Mouse (Mus musculus): ENCODE data around the gene Phf3. TPM values are rescaled to one million over a fixed set of nuclear protein-coding genes. Genes with fewer than 3 reads are reported as not detected.

Phf3 gene
- total RNA-seq, 2 experiments from 2014 or later: 82.1 to 90.0 TPM

DNA sequence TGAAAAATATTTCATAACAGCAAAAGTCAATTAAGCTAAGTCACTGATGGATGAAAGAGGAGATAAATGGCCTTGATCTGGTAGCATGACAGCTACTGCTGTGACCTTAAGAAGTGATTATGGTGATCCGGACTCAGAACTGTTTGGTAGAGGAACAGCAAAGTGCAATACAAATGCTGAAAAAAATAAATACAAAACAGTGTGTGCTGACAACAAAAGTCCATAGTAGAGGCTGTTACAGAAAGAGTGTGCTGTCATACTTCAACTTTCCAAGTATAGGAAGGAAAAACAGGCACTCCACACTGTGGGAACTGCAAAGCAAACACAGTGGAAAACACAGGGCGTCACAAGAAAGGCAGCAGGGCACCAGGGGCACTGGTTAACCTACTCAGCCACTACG lies 34.1 kb downstream of the Phf3 start:
- intact Hi-C loops (cut with DNase I): no loop called here

GRCm38 (mm10) chr1:30835512-30835911 lies 38.2 kb downstream of the Phf3 start:
- DNase-seq (ENCODE audit: low spot score in 2 of 2): no peak
- intact Hi-C loops (cut with DNase I): no loop called here

More for the DNA sequence above, 34.1 kb downstream of the Phf3 start:
- no peak for DNase-seq (ENCODE audit: low spot score in 2 of 2)

DNA sequence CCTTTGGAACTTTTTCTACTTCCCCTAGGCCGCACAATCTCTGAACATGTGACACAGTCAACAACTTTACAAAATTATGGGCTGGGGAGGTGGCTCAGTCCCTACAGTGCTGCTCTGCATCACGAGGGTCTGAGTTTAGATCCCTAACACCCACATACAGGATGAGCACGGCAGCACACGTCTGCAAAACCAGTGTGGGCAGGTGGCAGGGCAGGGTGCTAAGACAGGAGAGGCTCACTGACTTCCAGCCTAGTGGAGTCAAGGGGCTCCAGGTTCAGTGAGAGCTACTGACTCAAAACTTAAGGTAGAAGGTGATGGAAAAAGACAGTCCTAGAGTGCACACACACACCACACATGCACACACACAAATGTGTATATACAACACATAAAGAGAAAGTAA lies 40.9 kb downstream of the Phf3 start:
- intact Hi-C loops (cut with DNase I): no loop called here
- peak in 1 of 2 experiments; percentile 19 for DNase-seq (ENCODE audit: low spot score in 2 of 2)

DNA sequence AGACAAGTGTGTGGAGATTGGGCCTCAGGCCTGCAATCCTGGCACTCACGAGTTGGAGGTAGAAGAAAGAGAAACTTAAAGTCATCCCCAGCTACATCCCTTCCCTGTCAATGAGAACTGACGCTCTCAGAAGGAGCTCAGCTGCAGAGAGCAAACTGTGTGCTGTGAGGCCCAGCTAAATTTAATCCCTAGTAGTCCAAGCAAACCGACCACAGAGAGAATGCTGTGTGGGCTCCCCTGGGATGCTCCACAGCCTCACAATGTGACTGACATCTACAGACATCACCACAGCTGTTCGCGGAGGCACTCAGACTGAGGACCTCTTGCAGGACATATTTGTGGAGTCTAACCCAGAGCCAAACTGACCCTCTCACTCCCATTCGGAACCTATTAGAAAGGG lies 54.3 kb downstream of the Phf3 start:
- intact Hi-C loops (cut with DNase I): no loop called here
- peak in 1 of 2 experiments; percentile 28 for DNase-seq (ENCODE audit: low spot score in 2 of 2)

DNA sequence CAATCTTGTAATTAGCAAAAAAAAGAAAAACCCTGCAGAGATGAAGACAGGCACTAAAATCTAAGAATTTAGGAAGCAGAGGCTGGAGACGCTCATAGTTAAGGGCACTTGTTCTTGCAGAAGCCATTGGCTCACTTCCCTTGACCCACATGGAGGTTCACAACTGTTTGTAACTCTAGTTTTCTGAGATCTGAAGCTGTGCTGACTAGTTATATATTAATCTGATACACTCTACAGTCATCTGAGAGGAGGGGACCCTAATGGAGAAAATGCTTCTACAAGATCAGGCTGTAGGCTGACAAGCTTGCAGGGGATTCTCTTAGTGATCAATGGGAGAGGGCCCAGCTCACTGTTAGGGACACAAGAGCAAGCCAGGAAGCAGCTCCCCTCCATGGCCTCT lies 58.1 kb downstream of the Phf3 start:
- intact Hi-C loops (cut with DNase I): no loop called here
- no peak for DNase-seq (ENCODE audit: low spot score in 2 of 2)

GRCm38 (mm10) chr1:30814987-30815386 lies 58.7 kb downstream of the Phf3 start:
- intact Hi-C loops (cut with DNase I): no loop called here
- DNase-seq (ENCODE audit: low spot score in 2 of 2): no peak

DNA sequence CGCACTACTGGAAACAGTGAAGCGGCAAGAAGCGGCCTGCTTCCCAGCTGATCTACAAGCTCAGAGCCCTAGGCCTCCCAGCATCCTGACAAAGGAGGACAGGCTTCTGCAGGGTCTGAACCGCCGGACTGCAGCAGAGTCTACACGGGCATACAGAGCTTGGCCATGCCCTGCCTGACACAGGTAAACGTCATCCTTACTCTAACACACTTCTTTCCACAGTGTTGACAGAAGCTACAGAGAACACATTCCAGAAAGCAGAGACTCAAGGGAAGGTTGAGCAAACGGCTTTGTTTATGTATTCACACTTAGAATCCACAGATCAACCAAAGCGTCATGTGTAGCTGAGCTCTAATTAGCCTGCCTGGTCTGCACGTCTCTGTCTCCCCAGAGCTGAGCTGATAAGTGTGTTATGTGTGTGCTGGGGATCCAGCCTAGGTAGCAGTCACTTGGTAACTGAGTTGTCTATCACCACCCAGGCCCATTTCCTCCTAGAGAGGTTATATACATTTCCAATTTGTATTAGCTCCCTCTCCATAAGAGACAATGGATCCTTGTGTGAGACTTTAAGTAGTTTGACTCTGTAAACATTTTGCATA lies 65.5 kb downstream of the Phf3 start:
- DNase-seq (ENCODE audit: low spot score in 2 of 2): no peak
- intact Hi-C loops (cut with DNase I): no loop called here

DNA sequence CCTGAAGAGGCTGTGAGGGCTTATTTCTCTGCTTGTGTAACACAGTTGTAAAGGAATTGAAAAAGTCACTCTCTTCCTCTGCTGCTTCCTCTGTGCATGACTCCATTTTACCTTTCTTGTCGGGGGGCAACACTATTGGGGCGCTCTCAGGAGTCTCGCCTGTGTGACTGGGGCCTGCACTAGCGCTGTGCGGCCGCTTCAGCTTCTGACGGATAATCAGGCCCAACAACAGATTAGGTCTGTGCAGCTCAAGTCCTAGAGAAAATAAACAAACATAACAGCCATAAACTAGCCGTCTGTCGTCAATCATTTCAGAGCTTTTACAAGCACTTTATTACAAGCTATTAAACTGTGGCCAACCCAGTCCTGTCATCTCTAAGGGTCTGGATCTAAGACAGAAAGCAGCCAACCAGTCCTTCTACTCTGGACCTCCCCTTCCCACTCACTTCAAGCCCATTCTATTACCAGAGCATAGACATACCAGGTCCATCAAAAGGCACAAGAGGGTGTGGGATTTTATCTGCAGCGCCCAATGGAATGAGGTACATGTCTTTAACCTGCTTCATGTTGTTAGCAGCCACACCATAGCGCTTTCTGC lies 67.9 kb downstream of the Phf3 start:
- DNase-seq (ENCODE audit: low spot score in 2 of 2): no peak
- intact Hi-C loops (cut with DNase I): no loop called here

DNA sequence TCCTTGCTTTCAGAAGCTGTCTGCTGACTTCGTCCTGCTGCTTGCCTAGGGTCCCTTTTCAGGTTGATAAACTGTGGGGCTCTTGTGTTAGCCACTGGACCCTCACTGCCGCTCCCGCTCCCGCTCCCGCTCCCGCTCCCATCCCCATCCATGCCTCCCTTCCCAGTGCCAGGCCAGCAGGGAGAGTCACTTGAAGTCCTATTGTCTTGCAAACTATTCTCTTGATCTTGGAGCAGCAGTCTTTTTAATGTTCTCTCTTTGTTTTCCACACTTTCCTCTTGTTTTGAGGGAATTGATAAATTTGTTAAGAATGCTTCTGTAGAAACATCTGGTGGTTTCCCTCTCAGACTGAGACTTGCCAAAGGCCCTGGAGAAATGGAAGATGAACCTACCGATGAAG lies 68.8 kb downstream of the Phf3 start:
- intact Hi-C loops (cut with DNase I): no loop called here

GRCm38 (mm10) chr1:30801911-30802310 lies 71.8 kb downstream of the Phf3 start:
- DNase-seq (ENCODE audit: low spot score in 2 of 2): no peak
- intact Hi-C loops (cut with DNase I): no loop called here

More for the DNA sequence above, 68.8 kb downstream of the Phf3 start:
- no peak for DNase-seq (ENCODE audit: low spot score in 2 of 2)

GRCm38 (mm10) chr1:30799277-30799834 lies 74.4 kb downstream of the Phf3 start:
- intact Hi-C loops (cut with DNase I): no loop called here
- DNase-seq (ENCODE audit: low spot score in 2 of 2): no peak

- intact Hi-C loops (cut with DNase I): no loop called here
- no peak for DNase-seq (ENCODE audit: low spot score in 2 of 2)
These were observed 79.1 kb downstream of the Phf3 start for GRCm38 (mm10) chr1:30794606-30795005.

- intact Hi-C loops (cut with DNase I): no loop called here
- peak in 1 of 2 experiments; percentile 53 for DNase-seq (ENCODE audit: low spot score in 2 of 2)
These were observed 80.3 kb downstream of the Phf3 start for GRCm38 (mm10) chr1:30793357-30793883.

DNA sequence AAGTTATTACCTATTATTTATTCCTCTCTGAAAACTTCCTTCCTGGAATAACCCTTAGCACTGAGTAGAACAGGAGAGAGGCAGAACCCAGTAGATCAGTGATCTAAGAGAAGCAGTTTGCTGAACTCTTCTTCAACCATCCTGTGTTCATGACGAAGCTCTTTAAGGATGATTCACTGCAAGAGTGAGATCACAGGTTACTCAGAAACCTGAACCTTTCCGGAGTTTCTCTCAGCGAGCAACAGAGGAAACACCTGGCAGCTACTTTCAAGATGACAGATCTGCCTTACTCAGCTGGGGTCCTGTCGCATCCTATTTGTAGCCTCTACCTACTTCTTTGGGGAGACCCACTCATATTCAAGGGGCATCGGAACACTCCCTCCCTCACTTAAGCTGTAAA lies 80.8 kb downstream of the Phf3 start:
- intact Hi-C loops (cut with DNase I): no loop called here
- peak in 1 of 2 experiments; percentile 44 for DNase-seq (ENCODE audit: low spot score in 2 of 2)

DNA sequence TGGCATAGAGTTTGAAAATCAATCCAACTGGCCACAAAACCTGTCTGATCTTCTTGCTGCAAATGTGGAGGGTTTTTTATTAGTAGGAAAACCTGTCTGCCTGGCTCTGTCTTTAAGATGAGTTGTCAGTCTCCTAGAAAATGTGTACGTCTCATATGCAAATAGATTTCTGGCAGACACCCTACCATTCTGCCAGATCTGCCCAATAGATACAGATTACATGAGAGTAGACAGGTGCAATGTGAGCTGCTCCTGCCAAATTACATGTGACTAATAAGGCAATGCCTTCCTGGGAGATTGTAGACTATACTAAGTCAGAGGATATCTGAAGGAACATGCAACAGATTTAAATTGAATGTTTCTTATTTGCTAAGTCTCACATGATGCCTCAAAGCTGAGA lies 83.5 kb downstream of the Phf3 start:
- DNase-seq (ENCODE audit: low spot score in 2 of 2): no peak

DNA sequence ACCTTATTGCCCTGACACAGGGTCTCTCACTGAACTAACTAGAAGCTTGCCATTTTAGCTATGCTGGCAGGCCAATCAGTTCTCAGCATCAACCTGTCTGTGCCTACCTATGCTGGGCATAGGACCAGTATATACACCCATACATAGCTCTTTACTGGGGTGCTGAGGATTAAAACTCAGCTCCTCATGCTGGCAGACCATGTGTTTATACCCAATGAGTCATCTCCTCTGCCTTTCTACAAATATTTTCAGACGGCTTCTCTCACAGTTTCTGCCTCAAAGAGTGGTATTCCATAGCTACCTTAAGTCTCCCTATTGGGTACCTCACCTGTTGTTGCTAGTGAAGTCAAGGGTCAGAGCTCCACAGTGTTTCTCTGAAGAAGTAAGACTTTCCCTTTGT lies 84.0 kb downstream of the Phf3 start:
- DNase-seq (ENCODE audit: low spot score in 2 of 2): peak in 1 of 2 experiments; percentile 39
- intact Hi-C loops (cut with DNase I): no loop called here

More for the DNA sequence above, 83.5 kb downstream of the Phf3 start:
- intact Hi-C loops (cut with DNase I): no loop called here

DNA sequence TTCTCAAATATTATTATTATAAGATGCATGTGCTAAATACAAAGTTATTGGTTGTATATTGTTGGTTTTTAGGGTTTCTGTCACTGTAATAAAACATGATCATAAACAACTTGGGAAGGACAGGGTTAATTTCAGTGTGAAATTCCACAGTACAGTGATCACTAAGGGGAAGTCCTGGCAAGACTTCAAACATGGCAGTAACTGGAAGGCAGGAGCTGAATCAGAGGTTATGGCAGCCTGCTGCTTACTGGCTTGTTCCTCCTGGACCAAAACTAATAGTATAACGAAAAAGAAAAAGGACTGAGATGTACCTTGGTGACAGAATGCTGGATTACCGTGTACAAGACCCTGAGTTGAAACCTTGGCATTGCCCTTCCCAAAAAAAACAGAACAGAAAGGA lies 84.7 kb downstream of the Phf3 start:
- DNase-seq (ENCODE audit: low spot score in 2 of 2): no peak

DNA sequence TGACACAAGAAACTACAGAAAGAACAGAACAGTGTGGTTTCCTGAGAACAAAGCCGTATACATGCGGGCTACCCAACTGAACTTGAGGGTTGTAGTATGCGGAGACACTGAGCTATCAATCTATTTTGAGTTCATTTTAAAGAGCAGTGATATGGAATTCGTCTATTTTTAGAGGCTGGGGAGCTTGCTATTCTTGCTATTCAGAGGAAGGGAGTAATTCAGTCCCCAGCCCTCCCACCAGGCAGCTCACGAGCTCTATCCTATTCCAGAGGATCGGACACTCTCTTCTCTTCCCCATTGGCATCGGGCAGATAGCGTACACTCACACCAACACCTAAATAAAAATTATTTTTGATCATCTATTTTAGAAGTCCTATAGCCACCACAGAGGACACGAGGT lies 87.1 kb downstream of the Phf3 start:
- intact Hi-C loops (cut with DNase I): no loop called here
- DNase-seq (ENCODE audit: low spot score in 2 of 2): no peak

More for the DNA sequence above, 84.7 kb downstream of the Phf3 start:
- intact Hi-C loops (cut with DNase I): no loop called here

DNA sequence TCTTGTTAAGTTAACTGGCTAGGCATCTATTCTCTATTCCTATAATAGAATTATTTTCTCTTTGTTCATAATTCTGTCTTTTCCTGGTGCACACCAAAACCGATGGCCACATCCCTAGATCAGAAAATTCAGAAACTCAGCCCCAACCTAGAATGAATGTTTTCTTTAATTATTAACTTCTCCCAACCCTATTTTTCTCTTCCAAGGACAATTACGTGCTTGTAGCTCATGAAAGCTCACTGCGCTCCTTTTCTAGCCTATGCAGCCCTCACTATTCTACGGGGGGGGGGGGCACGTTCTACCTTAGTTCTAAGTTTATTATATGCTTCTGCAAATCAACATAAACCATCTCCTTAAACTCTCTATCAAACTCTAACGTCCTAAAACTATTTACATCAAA lies 90.0 kb downstream of the Phf3 start:
- intact Hi-C loops (cut with DNase I): no loop called here
- no peak for DNase-seq (ENCODE audit: low spot score in 2 of 2)

- intact Hi-C loops (cut with DNase I): no loop called here
- no peak for DNase-seq (ENCODE audit: low spot score in 2 of 2)
These were observed 93.4 kb downstream of the Phf3 start for GRCm38 (mm10) chr1:30780293-30780692.

DNA sequence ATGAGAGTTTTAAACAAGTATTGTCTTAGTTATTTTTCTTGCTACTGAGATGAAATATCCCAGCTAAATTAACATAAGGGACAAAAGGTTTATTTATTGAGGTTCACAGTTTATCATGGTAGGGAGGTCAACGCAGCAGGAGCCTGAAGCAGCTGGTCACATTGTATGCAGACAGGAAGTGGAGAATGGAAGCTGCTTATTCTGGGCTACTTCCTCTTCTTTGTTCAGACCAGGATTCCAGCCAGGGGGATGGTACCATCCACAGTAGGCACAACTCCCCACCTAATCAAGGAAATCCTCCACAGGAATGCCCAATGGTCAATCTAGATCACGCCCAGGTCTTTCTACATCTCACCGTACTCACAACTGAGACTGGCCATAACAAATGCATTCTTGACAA lies 94.2 kb downstream of the Phf3 start:
- DNase-seq (ENCODE audit: low spot score in 2 of 2): no peak
- intact Hi-C loops (cut with DNase I): loop anchor here (5.0 kb wide), 1 partner anchor 373 kb away; no protein-coding TSS in a partner anchor

Measured in left cerebral cortex, postnatal 25 days (tissue).